Mouse (Mus musculus): ENCODE measurements around the gene Trim56.
A peak's percentile ranks its signal among the peaks of the same experiment; 100 is the strongest.
"Not testable (repeated sequence)": the region's sequence is repeated elsewhere in the genome, so short reads cannot be mapped to it uniquely, and the experiment has no call there.

Gene Trim56

GRCm38 (mm10) chr5:137115866-137116847, at the start of gene Trim56:
Trim56 (minus strand) TSS chr5:137116209.
- peak; percentile 82 for DNase-seq (ENCODE audit: low spot score)

- no peak for DNase-seq (ENCODE audit: low spot score)
Observed at GRCm38 (mm10) chr5:137161853-137162252, 45.8 kb upstream of the Trim56 start.

DNA sequence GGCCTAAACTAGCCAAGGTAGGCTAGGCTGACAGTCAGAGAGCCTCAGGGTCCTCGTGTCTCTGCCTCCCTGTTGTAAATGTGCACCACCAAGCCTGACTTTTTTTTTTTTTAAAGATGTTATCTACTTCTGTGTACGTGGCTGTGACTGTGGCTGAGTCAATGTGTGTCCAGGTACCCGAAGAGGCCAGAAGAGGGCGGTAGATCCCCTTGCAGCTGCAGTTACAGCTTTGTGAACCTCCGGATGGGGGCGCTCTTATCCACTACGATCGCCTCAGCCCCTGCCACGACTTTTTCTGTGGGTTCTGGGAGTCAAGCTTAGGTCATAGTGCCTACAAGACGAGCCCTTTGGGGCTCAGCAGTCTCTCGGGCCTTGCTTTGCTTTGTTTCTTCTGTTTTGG, 43.5 kb upstream of the Trim56 start:
- no peak for DNase-seq (ENCODE audit: low spot score)

DNA sequence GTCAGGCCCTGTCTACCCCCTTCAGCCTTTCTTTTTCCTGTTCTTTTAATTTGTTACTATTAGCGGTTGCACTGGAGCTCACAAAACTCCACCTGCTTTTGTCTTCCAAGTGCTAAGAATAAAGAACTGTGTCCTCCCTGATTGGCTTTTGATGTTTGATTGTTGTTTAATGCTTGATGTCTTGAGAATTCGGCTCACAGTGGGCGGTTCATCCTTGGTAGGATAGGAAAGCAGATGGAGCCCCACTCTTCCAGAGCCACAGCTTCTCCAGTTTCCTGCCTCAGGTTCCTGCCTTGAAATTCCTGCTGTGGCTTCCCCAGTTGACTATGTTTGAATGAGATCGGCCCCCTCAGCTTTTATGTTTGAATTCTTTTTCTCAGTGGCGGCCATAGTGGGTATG, 37.3 kb upstream of the Trim56 start:
- no peak for DNase-seq (ENCODE audit: low spot score)

DNA sequence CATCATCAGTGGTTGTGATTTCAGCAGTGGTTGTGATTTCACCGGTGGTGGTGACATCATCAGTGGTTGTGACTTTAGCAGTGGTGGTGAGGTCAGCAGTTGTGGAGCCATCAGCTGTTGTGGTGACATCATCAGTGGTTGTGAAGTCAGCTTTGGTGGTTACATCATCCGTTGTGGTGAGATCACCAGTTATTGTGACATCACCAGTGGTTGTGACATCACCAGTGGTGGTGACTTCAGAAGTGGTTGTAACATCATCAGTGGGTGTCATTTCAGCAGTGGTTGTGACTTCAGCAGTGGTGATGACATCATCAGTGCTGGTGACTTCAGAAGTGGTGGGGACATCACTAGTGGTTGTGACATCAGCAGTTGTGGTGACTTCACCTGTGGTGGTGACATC, 36.6 kb upstream of the Trim56 start:
- no peak for DNase-seq (ENCODE audit: low spot score)

DNA sequence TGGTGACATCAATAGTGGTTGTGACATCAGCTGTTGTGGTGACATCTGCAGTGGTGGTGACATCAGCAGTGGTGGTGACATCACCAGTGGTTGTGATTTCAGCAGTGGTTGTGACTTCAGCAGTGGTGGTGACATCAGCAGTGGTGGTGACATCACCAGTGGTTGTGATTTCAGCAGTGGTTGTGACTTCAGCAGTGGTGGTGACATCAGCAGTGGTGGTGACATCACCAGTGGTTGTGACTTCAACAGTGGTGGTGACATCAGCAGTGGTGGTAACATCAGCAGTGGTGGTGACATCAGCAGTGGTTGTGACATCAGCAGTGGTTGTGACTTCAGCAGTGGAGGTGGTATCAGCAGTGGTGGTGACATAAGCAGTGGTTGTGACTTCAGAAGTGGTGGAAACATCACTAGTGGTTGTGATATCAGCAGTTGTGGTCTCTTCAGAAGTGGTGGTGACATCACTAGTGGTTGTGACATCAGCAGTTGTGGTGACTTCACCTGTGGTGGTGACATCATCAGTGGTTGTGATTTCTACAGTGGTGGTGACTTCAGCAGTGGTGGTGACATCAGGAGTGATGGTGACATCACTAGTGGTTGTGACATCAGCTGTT, 33.4 kb upstream of the Trim56 start, which contains the start of gene Muc3:
Gene Muc3 (minus strand): TSS at position 51 of the 611 bp plus-strand sequence.
- not testable (repeated sequence) for DNase-seq (ENCODE audit: low spot score)

- no peak for DNase-seq (ENCODE audit: low spot score)
Observed at GRCm38 (mm10) chr5:137140836-137141235, 24.8 kb upstream of the Trim56 start.

DNA sequence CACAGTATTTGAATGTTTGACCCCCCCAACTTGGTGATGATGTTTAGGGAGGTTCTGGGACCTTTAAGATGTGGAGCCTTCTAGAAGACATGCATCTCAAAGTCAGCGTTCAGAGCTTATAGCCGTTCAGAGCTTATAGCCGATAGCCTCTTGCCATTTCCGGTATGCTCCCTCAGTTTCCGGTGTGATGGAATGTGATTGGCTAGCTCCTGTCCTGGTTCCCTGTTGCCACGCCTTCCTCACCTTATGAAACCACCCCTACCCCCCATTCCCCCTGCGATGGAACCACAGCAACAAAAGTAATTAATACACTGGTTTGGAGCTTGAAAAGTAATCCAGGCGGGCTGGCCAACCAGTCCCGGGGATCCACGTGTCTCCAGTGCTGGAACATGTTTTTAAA, 23.0 kb upstream of the Trim56 start:
- DNase-seq (ENCODE audit: low spot score), result no peak

- DNase-seq (ENCODE audit: low spot score), result no peak
Observed at GRCm38 (mm10) chr5:137134959-137135358, 18.9 kb upstream of the Trim56 start.

DNA sequence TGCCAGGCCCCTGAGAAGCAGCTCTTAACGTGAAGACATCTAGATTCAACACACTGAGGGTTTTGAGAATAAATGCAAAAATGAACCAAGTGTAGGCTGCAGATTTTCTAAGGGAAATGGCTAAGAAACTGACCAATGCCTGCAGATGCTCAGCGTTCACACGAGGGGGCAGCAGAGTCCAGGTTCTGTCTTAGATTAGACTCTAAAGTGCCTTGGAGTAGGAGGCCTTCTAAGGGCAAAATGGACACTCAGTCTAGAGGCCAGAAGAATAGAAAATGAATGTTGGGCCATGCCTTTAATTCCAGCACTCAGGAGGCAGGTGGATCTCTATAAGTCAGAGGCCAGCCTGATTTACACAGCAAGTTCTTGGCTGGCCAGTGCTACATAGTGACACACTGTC, 15.5 kb upstream of the Trim56 start:
- DNase-seq (ENCODE audit: low spot score), result peak; percentile 85

- peak; percentile 64 for DNase-seq (ENCODE audit: low spot score)
Observed at GRCm38 (mm10) chr5:137129281-137129680, 13.3 kb upstream of the Trim56 start.

GRCm38 (mm10) chr5:137123516-137123915, 7.5 kb upstream of the Trim56 start:
- no peak for DNase-seq (ENCODE audit: low spot score)

- DNase-seq (ENCODE audit: low spot score), result peak; percentile 96
Observed at GRCm38 (mm10) chr5:137122686-137123193, 6.7 kb upstream of the Trim56 start.

GRCm38 (mm10) chr5:137121280-137121679, 5.3 kb upstream of the Trim56 start:
- no peak for DNase-seq (ENCODE audit: low spot score)

DNA sequence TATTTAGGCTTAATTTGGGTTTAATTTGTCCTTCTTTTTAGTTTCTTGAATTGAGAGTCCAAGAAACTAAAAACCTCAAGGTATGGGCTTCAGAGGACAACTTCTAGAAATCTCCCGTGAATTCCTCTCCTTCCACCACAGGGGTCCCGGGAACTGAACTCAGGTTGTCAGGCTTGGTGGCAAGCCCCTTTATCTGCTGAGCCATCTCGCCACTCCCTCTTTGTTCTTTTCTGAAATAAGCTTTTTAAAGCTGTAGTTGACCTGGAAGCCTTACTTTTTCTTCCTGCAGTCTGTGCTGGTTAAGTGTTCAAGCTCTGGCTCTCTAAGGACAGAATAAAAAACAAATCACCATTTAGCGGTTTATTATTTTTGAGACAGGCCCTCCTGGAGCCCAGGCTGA, 2.9 kb upstream of the Trim56 start:
- DNase-seq (ENCODE audit: low spot score), result no peak

- DNase-seq (ENCODE audit: low spot score), result not testable (repeated sequence)
Observed at GRCm38 (mm10) chr5:137117994-137118393, 2.0 kb upstream of the Trim56 start.

- DNase-seq (ENCODE audit: low spot score), result no peak
Observed at GRCm38 (mm10) chr5:137116987-137117386, 978 bp upstream of the Trim56 start.

DNA sequence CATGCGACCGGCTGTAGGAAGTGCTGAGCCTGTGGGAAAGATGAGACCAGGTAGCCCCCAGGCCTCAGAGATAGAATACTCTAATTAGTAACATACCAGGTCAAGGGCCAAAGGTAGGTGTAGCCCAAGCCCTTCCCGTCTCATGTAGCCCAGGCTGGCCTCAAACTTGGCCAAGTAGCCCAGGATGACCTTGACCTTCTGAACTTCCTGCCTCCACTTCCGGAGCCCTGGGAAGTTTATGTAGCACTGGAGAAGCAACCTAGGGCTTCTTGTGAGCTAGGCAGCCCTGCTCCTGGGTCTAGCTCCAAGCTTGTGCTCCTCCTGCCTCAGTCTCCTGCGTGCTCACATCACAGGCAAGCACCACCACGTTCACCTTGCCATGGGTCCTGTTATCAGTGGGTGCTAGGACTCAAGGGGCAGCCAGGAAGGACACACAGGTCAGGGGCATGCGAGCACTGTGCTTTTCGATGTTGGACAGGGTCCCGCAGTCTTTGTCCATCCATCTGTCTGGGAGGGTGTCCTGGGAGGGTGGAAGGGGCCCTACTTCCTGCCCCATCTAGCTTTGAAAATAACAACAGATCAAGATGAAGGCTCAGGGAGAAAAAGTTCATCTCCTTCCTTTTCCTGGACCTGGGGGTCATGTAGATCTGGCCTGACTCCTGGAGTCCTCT, 983 bp downstream of the Trim56 start:
- DNase-seq (ENCODE audit: low spot score), result no peak

DNA sequence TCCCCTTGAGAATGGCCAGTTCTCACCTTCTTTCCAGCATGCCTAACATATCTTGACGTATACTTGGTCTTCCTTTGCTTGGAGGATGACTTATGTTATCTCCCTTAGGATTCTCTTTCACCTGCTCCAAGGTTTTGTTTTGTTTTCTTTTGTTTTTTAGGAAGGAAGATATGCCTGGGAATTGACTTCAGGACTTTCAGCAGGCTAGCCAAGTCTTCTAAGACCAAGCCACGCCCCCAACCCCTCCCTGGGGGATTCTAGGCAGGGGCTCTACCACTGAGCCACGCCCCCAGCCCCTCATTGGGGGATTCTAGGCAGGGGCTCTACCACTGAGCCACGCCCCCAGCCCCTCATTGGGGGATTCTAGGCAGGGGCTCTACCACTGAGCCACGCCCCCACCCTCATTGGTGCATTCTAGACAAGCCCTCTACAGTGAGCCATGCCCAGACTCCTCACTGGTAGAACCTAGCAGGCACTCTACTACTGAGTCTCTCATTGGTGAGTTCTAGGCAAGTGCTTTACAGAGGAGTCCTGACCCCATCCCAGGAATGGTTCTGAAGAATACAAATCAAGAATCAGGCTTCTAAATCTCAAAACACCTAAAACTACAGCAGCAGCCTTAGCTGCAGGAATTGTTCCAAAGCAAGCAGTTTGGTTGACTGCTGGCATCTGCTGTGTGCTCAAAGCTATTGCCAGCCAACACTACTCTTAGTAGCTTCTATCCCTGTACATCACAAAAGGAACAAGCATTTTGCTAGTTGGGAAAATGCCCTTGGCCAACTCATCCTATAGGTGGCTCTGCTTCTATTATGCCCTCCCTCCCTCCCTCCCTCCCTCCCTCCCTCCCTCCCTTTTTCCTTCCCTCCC, 4.2 kb downstream of the Trim56 start:
- no peak for DNase-seq (ENCODE audit: low spot score)

GRCm38 (mm10) chr5:137110863-137111262, 5.1 kb downstream of the Trim56 start:
- DNase-seq (ENCODE audit: low spot score), result no peak

GRCm38 (mm10) chr5:137109941-137110593, 5.9 kb downstream of the Trim56 start:
- DNase-seq (ENCODE audit: low spot score), result no peak
